Comparison of ENCODE assay signal across 13 mouse cellular contexts in the genomic region with DNA sequence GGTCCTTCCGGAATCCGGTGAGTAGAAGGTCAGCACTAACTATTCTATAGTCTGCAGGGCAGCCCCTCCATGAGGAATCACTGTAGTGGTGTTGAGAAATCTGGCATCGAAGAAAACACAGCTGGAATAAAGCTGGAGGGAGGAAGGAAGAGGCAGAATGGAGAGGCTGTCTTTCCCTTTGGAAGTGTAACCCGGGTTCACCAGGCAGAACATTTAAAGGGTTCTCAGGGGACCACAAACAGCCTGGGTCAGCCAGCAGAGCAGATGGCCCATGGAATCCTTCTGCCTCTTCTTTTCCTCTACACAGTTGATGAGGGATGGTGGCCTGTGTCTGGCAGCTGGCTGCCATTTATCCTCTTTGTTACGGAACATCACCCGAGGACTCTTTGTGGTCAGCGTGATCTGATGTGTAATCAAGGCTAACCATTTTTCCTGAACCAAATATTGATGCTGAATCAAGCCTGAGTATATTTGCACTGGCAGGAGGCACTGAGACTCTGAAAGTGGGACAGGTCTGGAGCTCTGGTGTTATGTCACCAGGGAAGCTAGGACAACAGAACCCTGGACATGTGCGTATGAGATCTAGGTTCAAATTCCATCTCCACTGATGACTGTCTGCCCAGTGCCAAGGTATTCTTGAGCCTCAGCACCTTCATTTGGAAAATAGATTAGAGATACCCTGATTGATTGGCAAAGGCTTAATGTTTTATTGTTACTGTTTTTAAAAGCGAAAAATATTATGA. TPM values are rescaled to one million over a fixed set of nuclear protein-coding genes. Genes with fewer than 3 reads are reported as not detected.
DNase-seq lines count a peak whose midpoint lies in the region; ATAC-seq and TF ChIP-seq lines count a peak whose summit lies in the region.
"Had no signal": no experiment of that assay in that cellular context is flagged by ENCODE, and none has a peak within 500 bp of the region (broad histone marks: within the 10 kb centered on the region; RNA-seq: fewer than 3 reads in every experiment).

No protein-coding gene starts in this region.

- peak; percentile 50 for DNase-seq in left cerebral cortex, postnatal 4 days
- no peak for DNase-seq in left cerebral cortex, adult 18-20 months (ENCODE audit: low spot score in 2 of 2)
- peak; percentile 3 to 30 for DNase-seq in gastrocnemius, adult 8-10 months (ENCODE audit: low spot score in 2 of 2)
- DNase-seq in heart, postnatal 0 days (ENCODE audit: low spot score): peak; percentile 34
- DNase-seq in hindbrain, postnatal 0 days (ENCODE audit: low spot score): peak; percentile 62
- no peak for DNase-seq in adrenal gland, adult 2 months
- no peak for DNase-seq in B cell, adult 2 months
- DNase-seq in thymus, postnatal 25 days: no peak
- DNase-seq: cerebellum, postnatal 36 days; lung, postnatal 36 days had no signal

- no peak overlapping the region for H3K4me3 ChIP-seq in heart, postnatal 0 days (ENCODE audit: low read depth, low read length)
- H3K4me3 ChIP-seq in hindbrain, postnatal 0 days (ENCODE audit: low read length): no peak overlapping the region
- H3K4me3 ChIP-seq: limb, embryonic 10.5 days had no signal

- intact Hi-C loops in left cerebral cortex, postnatal 4 days (cut with DNase I): no loop called here

- H3K4me2 ChIP-seq in heart, postnatal 0 days (ENCODE audit: low read depth, low read length): no peak overlapping the region
- no peak overlapping the region for H3K4me2 ChIP-seq in hindbrain, postnatal 0 days (ENCODE audit: low read depth, low read length)

- H3K9ac ChIP-seq in heart, postnatal 0 days (replicated peaks; ENCODE audit: low read depth, low read length): no peak overlapping the region
- H3K9ac ChIP-seq in hindbrain, postnatal 0 days (replicated peaks; ENCODE audit: low read length): no peak overlapping the region

- H3K27ac ChIP-seq in heart, postnatal 0 days (ENCODE audit: low read depth): no peak overlapping the region
- no peak overlapping the region for H3K27ac ChIP-seq in hindbrain, postnatal 0 days
- H3K27ac ChIP-seq: limb, embryonic 10.5 days had no signal

- TF ChIP-seq CTCF in heart, postnatal 0 days (IDR thresholded peaks at IDR 0.05; ENCODE audit: low read depth): no peak
- no peak for TF ChIP-seq CTCF in hindbrain, postnatal 0 days (IDR thresholded peaks at IDR 0.05; ENCODE audit: low read depth)

- no peaks in the 10 kb centered on the region for H3K9me3 ChIP-seq in heart, postnatal 0 days (replicated peaks; ENCODE audit: control insufficient read depth, low read length)
- no peaks in the 10 kb centered on the region for H3K9me3 ChIP-seq in hindbrain, postnatal 0 days (ENCODE audit: low read length)
- H3K9me3 ChIP-seq: limb, embryonic 10.5 days had no signal

- peak; percentile 53 for ATAC-seq in heart, postnatal 0 days (ENCODE audit: insufficient read depth, low read depth)
- peak; percentile 79 for ATAC-seq in hindbrain, postnatal 0 days
- ATAC-seq: inflammation-experienced regulatory T-cells, adult 6 months had no signal

- peaks cover 4% of the 10 kb centered on the region; the same call in 1 of the 2 replicates for H3K27me3 ChIP-seq in heart, postnatal 0 days (ENCODE audit: control insufficient read depth, insufficient read depth, low read length)
- H3K27me3 ChIP-seq in hindbrain, postnatal 0 days (ENCODE audit: insufficient read depth, low read length): no peaks in the 10 kb centered on the region

- no peak for TF ChIP-seq EP300 in heart, postnatal 0 days (IDR thresholded peaks at IDR 0.05; ENCODE audit: low read depth)

- H3K4me1 ChIP-seq in heart, postnatal 0 days (ENCODE audit: control insufficient read depth, insufficient read depth): no peaks in the 10 kb centered on the region
- peaks cover 3% of the 10 kb centered on the region; the same call in 1 of the 2 replicates for H3K4me1 ChIP-seq in hindbrain, postnatal 0 days (ENCODE audit: insufficient read depth, low read length)
- H3K4me1 ChIP-seq: limb, embryonic 10.5 days had no signal

- 53% methylated on average over 9 of the region's 9 CpGs for WGBS in heart, postnatal 0 days
- 60% methylated on average over 9 of the region's 9 CpGs for WGBS in hindbrain, postnatal 0 days

- no peaks in the 10 kb centered on the region for H3K36me3 ChIP-seq in heart, postnatal 0 days (replicated peaks; ENCODE audit: control insufficient read depth, insufficient read depth, low read length)
- no peaks in the 10 kb centered on the region for H3K36me3 ChIP-seq in hindbrain, postnatal 0 days (ENCODE audit: insufficient read depth, low read length)
- H3K36me3 ChIP-seq: limb, embryonic 10.5 days had no signal

RNA-seq across cellular contexts. Expression of gene 9330182O14Rik, which starts 9.8 kb away (rescaled TPM):
- not detected for total RNA-seq in left cerebral cortex, postnatal 4 days (2021)
- total RNA-seq in left cerebral cortex, adult 18-20 months (2021): not detected
- total RNA-seq in gastrocnemius, adult 8-10 months (2022): not detected
- not detected in 2 replicates for total RNA-seq in heart, postnatal 0 days (2014; rRNA removed; ENCODE audit: low replicate concordance)
- not detected in 2 replicates for polyA plus RNA-seq in heart, postnatal 0 days (2015; fragmentation: Nextera tagmentation; extraction: Ambion mirVana)
- total RNA-seq in hindbrain, postnatal 0 days (2014; rRNA removed): not detected in 2 replicates
- polyA plus RNA-seq in hindbrain, postnatal 0 days (2015; fragmentation: Nextera tagmentation; extraction: Ambion mirVana): 0.15 TPM in 1 of 2 replicates, not detected in the other
- total RNA-seq in adrenal gland, adult 2 months (2021): under 1 TPM in 1 of 2 experiments, not detected in 1; 0.55 TPM
- polyA plus RNA-seq in adrenal gland, adult 2 months (2012; rRNA removed): 0.07 TPM in 1 of 2 replicates, not detected in the other
- total RNA-seq: layer of hippocampus, adult 18-20 months had no signal
- polyA plus RNA-seq: inflammation-experienced regulatory T-cells, adult 6 months; limb, embryonic 10.5 days had no signal

Comparison
In these comparisons a context has a peak if more than half of its experiments do, and no peak if none do; other contexts are left out.
1. DNase-seq: peak in left cerebral cortex, postnatal 4 days (single experiment), gastrocnemius, adult 8-10 months (2 of 2), heart, postnatal 0 days (single experiment) and hindbrain, postnatal 0 days (single experiment); none in left cerebral cortex, adult 18-20 months (0 of 2), adrenal gland, adult 2 months (single experiment), B cell, adult 2 months (0 of 2) and thymus, postnatal 25 days (single experiment).